Mouse (Mus musculus): ENCODE data around the gene Dgat2l6. TPM values are rescaled to one million over a fixed set of nuclear protein-coding genes. Genes with fewer than 3 reads are reported as not detected.

The Dgat2l6 gene
- polyA plus RNA-seq, 2 experiments: not detected

- Histone ChIP-seq H3K9me3 (ENCODE audit: control insufficient read depth, low read length) (no peaks in the 10 kb centered on the region), H3K4me1 (ENCODE audit: control insufficient read depth, insufficient read depth, low read length) (no peaks in the 10 kb centered on the region), H3K27me3 (ENCODE audit: control insufficient read depth, insufficient read depth, low read length) (no peaks in the 10 kb centered on the region), H3K9ac (ENCODE audit: low read depth, low read length, severe bottlenecking) (no peak overlapping the region), H3K4me2 (replicated peaks; ENCODE audit: low read depth, low read length, severe bottlenecking) (no peak overlapping the region), H3K4me3 (replicated peaks; ENCODE audit: low read length) (no peak overlapping the region), H3K36me3 (ENCODE audit: control insufficient read depth, insufficient read depth, low read length) (peaks cover 9% of the 10 kb centered on the region; the same call in 1 of the 2 replicates), H3K27ac (replicated peaks; ENCODE audit: low read depth, low read length) (no peak overlapping the region)
- no peak for TF ChIP-seq POLR2A (IDR thresholded peaks at IDR 0.05; ENCODE audit: borderline replicate concordance, extremely low read depth, insufficient read depth, insufficient read length)
- WGBS: 88% methylated on average over 2 of the region's 2 CpGs
- ATAC-seq (ENCODE audit: low FRiP score, low read depth): no peak
- DNase-seq (ENCODE audit: low spot score): no peak
These were observed 6.1 kb upstream of the Dgat2l6 start for GRCm38 (mm10) chrX:100518532-100518931.

GRCm38 (mm10) chrX:100556026-100556425, 31.4 kb downstream of the Dgat2l6 start:
- H3K9me3 ChIP-seq (ENCODE audit: control insufficient read depth, low read length): no peaks in the 10 kb centered on the region
- ATAC-seq (ENCODE audit: low FRiP score, low read depth) (no peak), DNase-seq (ENCODE audit: low spot score) (no peak)
- no peak overlapping the region for H3K4me2 ChIP-seq (replicated peaks; ENCODE audit: low read depth, low read length, severe bottlenecking)
- no peaks in the 10 kb centered on the region for H3K4me1 ChIP-seq (ENCODE audit: control insufficient read depth, insufficient read depth, low read length)
- H3K27me3 ChIP-seq (ENCODE audit: control insufficient read depth, insufficient read depth, low read length): no peaks in the 10 kb centered on the region; the same call in 1 of the 2 replicates
- no peak for TF ChIP-seq POLR2A (IDR thresholded peaks at IDR 0.05; ENCODE audit: borderline replicate concordance, extremely low read depth, insufficient read depth, insufficient read length)
- no peak overlapping the region for H3K27ac ChIP-seq (replicated peaks; ENCODE audit: low read depth, low read length)
- WGBS: 78% methylated on average over 3 of the region's 3 CpGs
- H3K36me3 ChIP-seq (ENCODE audit: control insufficient read depth, insufficient read depth, low read length): no peaks in the 10 kb centered on the region
- no peak overlapping the region for H3K4me3 ChIP-seq (replicated peaks; ENCODE audit: low read length)
- H3K9ac ChIP-seq (ENCODE audit: low read depth, low read length, severe bottlenecking): no peak overlapping the region

GRCm38 (mm10) chrX:100565696-100566095, 41.1 kb downstream of the Dgat2l6 start:
- 85% methylated on average over 3 of the region's 3 CpGs for WGBS
- H3K4me1 ChIP-seq (ENCODE audit: control insufficient read depth, insufficient read depth, low read length): no peaks in the 10 kb centered on the region
- no peaks in the 10 kb centered on the region for H3K36me3 ChIP-seq (ENCODE audit: control insufficient read depth, insufficient read depth, low read length)
- H3K9me3 ChIP-seq (ENCODE audit: control insufficient read depth, low read length): no peaks in the 10 kb centered on the region
- H3K4me2 ChIP-seq (replicated peaks; ENCODE audit: low read depth, low read length, severe bottlenecking): no peak overlapping the region
- DNase-seq (ENCODE audit: low spot score) (no peak), ATAC-seq (ENCODE audit: low FRiP score, low read depth) (no peak)
- H3K27ac ChIP-seq (replicated peaks; ENCODE audit: low read depth, low read length): no peak overlapping the region
- no peak overlapping the region for H3K9ac ChIP-seq (ENCODE audit: low read depth, low read length, severe bottlenecking)
- no peaks in the 10 kb centered on the region for H3K27me3 ChIP-seq (ENCODE audit: control insufficient read depth, insufficient read depth, low read length)
- no peak for TF ChIP-seq POLR2A (IDR thresholded peaks at IDR 0.05; ENCODE audit: borderline replicate concordance, extremely low read depth, insufficient read depth, insufficient read length)
- H3K4me3 ChIP-seq (replicated peaks; ENCODE audit: low read length): no peak overlapping the region

- no peak within 1 kb of the TSS for H3K4me2 ChIP-seq (replicated peaks; ENCODE audit: low read depth, low read length, severe bottlenecking)
- no peaks in the 10 kb centered on the region for H3K9me3 ChIP-seq (ENCODE audit: control insufficient read depth, low read length)
- H3K27me3 ChIP-seq (ENCODE audit: control insufficient read depth, insufficient read depth, low read length): no peaks in the 10 kb centered on the region
- WGBS: 87% methylated on average over 1 of the region's 1 CpGs
- ATAC-seq (ENCODE audit: low FRiP score, low read depth): no peak
- no peak for DNase-seq (ENCODE audit: low spot score)
- H3K36me3 ChIP-seq (ENCODE audit: control insufficient read depth, insufficient read depth, low read length): no peaks in the 10 kb centered on the region
- no peak for TF ChIP-seq POLR2A (IDR thresholded peaks at IDR 0.05; ENCODE audit: borderline replicate concordance, extremely low read depth, insufficient read depth, insufficient read length)
- no peak within 1 kb of the TSS for H3K27ac ChIP-seq (replicated peaks; ENCODE audit: low read depth, low read length)
- H3K4me1 ChIP-seq (ENCODE audit: control insufficient read depth, insufficient read depth, low read length): no peaks in the 10 kb centered on the region
- H3K4me3 ChIP-seq (replicated peaks; ENCODE audit: low read length): no peak within 1 kb of the TSS
- no peak within 1 kb of the TSS for H3K9ac ChIP-seq (ENCODE audit: low read depth, low read length, severe bottlenecking)
These were observed 47.3 kb downstream of the Dgat2l6 start, which contains the start of gene Awat1 for GRCm38 (mm10) chrX:100571951-100572350. Gene Awat1, plus strand, starts transcription at chrX:100572251.

- no peaks in the 10 kb centered on the region for H3K4me1 ChIP-seq (ENCODE audit: control insufficient read depth, insufficient read depth, low read length)
- no peak for ATAC-seq (ENCODE audit: low FRiP score, low read depth)
- no peak within 1 kb of the TSS for H3K4me3 ChIP-seq (replicated peaks; ENCODE audit: low read length)
- no peaks in the 10 kb centered on the region; the same call in 1 of the 2 replicates for H3K27me3 ChIP-seq (ENCODE audit: control insufficient read depth, insufficient read depth, low read length)
- no peak for DNase-seq (ENCODE audit: low spot score)
- WGBS: 64% methylated on average over 4 of the region's 4 CpGs
- no peak within 1 kb of the TSS for H3K9ac ChIP-seq (ENCODE audit: low read depth, low read length, severe bottlenecking)
- H3K4me2 ChIP-seq (replicated peaks; ENCODE audit: low read depth, low read length, severe bottlenecking): no peak within 1 kb of the TSS
- H3K9me3 ChIP-seq (ENCODE audit: control insufficient read depth, low read length): no peaks in the 10 kb centered on the region
- no peaks in the 10 kb centered on the region for H3K36me3 ChIP-seq (ENCODE audit: control insufficient read depth, insufficient read depth, low read length)
- TF ChIP-seq POLR2A (IDR thresholded peaks at IDR 0.05; ENCODE audit: borderline replicate concordance, extremely low read depth, insufficient read depth, insufficient read length): no peak
- H3K27ac ChIP-seq (replicated peaks; ENCODE audit: low read depth, low read length): no peak within 1 kb of the TSS
These were observed 70.2 kb downstream of the Dgat2l6 start, which contains the start of gene P2ry4 for GRCm38 (mm10) chrX:100594791-100595190. Gene P2ry4, minus strand, starts transcription at chrX:100594869.

Other genes with a start within 250 kb of the Dgat2l6 start
- not detected in 2 replicates for gene Otud6a, start 95.8 kb upstream of the Dgat2l6 start, polyA plus RNA-seq (2012; rRNA removed)
- gene Otud6a, start 95.8 kb upstream of the Dgat2l6 start, polyA plus RNA-seq (2014; fragmentation: Nextera tagmentation; extraction: Ambion mirVana): not detected in 2 replicates
- 1.1 TPM in 2 replicates for gene Awat2, start 82.1 kb upstream of the Dgat2l6 start, polyA plus RNA-seq (2012; rRNA removed)
- gene Awat2, start 82.1 kb upstream of the Dgat2l6 start, polyA plus RNA-seq (2014; fragmentation: Nextera tagmentation; extraction: Ambion mirVana): 0.81 and 0.88 TPM in 2 replicates
- 50.5 and 65.3 TPM in 2 replicates for gene Igbp1, start 30.5 kb upstream of the Dgat2l6 start, polyA plus RNA-seq (2012; rRNA removed)
- 43.3 and 45.3 TPM in 2 replicates for gene Igbp1, start 30.5 kb upstream of the Dgat2l6 start, polyA plus RNA-seq (2014; fragmentation: Nextera tagmentation; extraction: Ambion mirVana)
- not detected in 2 replicates for gene Awat1, start 47.4 kb downstream of the Dgat2l6 start, polyA plus RNA-seq (2012; rRNA removed)
- not detected in 2 replicates for gene Awat1, start 47.4 kb downstream of the Dgat2l6 start, polyA plus RNA-seq (2014; fragmentation: Nextera tagmentation; extraction: Ambion mirVana)
- gene P2ry4, start 70.0 kb downstream of the Dgat2l6 start, polyA plus RNA-seq (2012; rRNA removed): 0.03 and 0.04 TPM in 2 replicates
- gene P2ry4, start 70.0 kb downstream of the Dgat2l6 start, polyA plus RNA-seq (2014; fragmentation: Nextera tagmentation; extraction: Ambion mirVana): 0.06 TPM in 1 of 2 replicates, not detected in the other
- not detected in 2 replicates for gene Arr3, start 80.7 kb downstream of the Dgat2l6 start, polyA plus RNA-seq (2012; rRNA removed)
- gene Arr3, start 80.7 kb downstream of the Dgat2l6 start, polyA plus RNA-seq (2014; fragmentation: Nextera tagmentation; extraction: Ambion mirVana): not detected in 2 replicates
- 10.9 and 17.6 TPM in 2 replicates for gene Kif4, start 100.9 kb downstream of the Dgat2l6 start, polyA plus RNA-seq (2012; rRNA removed)
- 21.1 and 24.8 TPM in 2 replicates for gene Kif4, start 100.9 kb downstream of the Dgat2l6 start, polyA plus RNA-seq (2014; fragmentation: Nextera tagmentation; extraction: Ambion mirVana)
- gene Pdzd11, start 101.7 kb downstream of the Dgat2l6 start, polyA plus RNA-seq (2012; rRNA removed): 45.6 and 57.3 TPM in 2 replicates
- 112 and 119 TPM in 2 replicates for gene Pdzd11, start 101.7 kb downstream of the Dgat2l6 start, polyA plus RNA-seq (2014; fragmentation: Nextera tagmentation; extraction: Ambion mirVana)
- gene Gdpd2, start 205.0 kb downstream of the Dgat2l6 start, polyA plus RNA-seq (2012; rRNA removed): 11.6 and 13.2 TPM in 2 replicates
- 5.6 and 6.9 TPM in 2 replicates for gene Gdpd2, start 205.0 kb downstream of the Dgat2l6 start, polyA plus RNA-seq (2014; fragmentation: Nextera tagmentation; extraction: Ambion mirVana)
- 24.9 and 27.5 TPM in 2 replicates for gene Dlg3, start 242.9 kb downstream of the Dgat2l6 start, polyA plus RNA-seq (2012; rRNA removed)
- gene Dlg3, start 242.9 kb downstream of the Dgat2l6 start, polyA plus RNA-seq (2014; fragmentation: Nextera tagmentation; extraction: Ambion mirVana): 4.2 and 5.1 TPM in 2 replicates